Mouse (Mus musculus) embryo, embryonic 11.5 days (tissue): ENCODE results near the gene Atg4a.

Experiments
- DNase-seq: peaks from one replicate; pipeline ENCODE4 v3.0.0-alpha.2; 2012; ENCODE audit warnings: low read depth, low spot score

Atg4a gene

DNA sequence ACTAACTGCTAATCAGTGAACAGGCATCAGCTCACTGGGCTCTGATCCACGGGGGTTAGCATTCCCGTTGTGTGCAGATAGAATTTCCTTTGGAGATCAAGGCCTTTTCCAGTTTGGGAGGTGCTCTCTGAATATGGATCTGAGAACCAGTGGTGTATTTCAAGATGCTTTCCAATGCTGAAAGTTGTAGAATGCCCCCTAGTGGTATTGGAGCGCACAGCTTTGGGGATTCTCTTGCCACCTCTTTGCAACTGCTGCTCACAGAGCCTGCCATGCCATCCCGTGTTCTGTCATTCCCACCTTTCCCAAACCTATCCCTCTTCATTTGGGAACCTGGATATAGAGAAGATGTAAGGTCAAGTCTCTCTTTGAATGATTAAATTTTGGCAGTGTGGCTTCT, 201.5 kb downstream of the Atg4a start:
- DNase-seq, result peak; percentile 4

DNA sequence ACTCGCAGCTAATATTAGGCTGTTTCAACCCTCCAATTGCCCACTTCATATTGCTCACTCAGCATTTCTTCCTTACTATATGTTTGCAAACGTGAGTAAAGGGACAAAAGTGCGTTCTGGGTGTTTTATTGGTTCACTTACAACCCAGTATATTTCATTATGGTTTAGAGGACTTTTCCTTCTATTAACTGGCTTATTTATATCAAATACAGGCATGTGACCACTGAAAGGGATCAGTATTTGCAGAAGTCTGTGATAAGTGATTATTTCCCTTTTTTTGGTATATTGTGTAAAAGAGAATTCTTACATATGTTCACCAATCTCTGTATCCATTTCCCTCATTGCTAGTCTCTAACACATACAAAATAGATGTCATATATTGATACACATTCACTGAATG, 203.7 kb downstream of the Atg4a start:
- DNase-seq, result no peak

DNA sequence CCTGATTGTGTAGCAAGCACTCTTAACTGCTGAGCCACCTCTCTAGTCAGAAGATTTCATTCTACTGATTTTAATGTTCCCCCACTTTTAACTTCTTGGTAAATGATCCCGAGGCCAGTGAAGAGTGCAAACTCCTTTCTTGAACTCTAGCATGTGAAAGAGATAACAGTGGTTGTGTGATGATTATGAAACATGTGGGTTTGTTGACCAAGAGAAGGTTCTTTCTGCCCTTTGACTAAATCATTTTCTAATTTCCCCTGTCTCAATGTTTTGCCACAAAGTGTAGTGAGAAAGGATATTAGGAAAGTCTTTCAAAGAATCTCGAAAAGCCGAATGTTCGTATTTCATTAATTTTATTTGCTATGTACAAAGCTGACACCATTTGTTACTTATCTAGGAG, 208.4 kb downstream of the Atg4a start:
- no peak for DNase-seq

DNA sequence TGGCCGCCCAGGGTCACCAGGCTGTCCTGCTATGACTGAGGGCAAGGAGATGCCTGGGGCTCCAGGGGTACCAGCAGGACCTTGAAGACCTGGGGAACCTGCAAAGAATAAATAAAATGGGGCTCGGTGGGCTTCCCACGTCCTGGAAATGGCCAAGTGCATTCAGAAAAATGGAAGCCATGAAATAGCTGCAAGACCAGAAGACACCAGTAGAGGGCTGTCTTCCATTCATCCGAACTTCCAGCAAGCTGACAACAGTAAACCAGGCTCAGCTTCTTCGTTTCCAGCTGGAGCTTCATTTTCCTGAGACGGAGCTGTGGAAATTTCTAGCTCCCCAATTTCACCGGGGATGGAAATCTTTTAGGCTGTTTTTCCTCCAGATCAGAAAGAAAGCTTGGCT, 218.6 kb downstream of the Atg4a start:
- peak; percentile 30 for DNase-seq

DNA sequence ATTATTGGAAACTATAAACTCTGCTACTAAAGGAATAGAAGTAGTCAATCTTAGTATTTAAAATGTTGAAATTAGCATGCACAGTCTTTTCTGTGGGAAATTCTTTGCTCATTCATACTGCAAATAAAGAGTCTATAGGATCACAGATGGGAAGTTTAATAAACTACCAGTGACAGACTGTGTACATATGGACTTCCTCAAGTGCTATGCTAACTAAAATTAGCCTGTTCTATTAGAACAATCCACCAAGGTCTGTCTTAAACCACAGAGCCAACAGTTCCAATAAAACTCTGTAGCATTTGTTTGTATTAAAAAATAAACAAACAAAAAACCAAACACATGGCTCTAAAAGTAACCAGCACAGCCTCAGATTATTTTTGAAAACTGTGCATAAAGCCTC, 238.3 kb downstream of the Atg4a start:
- DNase-seq, result no peak

DNA sequence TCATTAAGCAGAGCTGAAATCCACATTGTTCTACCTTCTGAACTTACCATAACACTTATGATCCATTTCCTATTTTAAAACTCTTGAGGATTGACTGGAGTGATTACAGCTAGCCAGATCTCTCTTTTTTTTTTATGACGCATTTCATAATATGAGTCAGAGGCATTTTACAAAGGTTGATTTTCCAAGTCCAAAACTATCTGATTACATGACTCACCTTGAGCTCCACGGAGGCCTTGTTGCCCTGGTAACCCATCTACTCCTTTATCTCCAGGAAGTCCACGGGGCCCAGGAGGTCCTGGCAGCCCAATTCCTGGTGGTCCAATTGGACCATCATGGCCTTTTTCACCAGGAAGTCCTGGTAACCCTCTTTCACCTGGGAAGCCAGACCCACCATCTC, 242.3 kb downstream of the Atg4a start:
- no peak for DNase-seq

DNA sequence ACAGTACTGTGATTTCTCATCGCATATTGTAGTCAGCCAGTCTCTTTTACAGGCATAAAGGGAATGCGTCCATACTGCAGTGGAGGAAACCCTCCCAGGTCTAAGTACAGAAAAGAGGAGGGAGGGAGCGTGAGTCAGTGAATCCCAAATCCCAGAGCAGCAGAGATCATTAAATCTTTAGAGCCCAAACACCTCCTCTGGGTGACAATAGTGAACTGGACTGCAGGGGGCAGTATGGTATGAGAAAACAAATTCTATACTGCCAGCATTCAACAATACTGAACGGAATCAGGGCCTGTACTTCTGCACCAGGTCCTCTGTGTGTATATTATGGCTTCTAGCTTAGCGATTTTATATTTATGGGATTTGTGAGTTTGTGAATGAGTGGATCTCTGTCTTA, 256.1 kb downstream of the Atg4a start:
- DNase-seq, result peak; percentile 8
